Mouse (Mus musculus) liver, embryonic 14.5 days (tissue): Measurements from ENCODE around the gene Cyb561. TPM values are rescaled to one million over a fixed set of nuclear protein-coding genes. Genes with fewer than 3 reads are reported as not detected.

Source experiments
- ATAC-seq: fragments of 200-750 bp; cut with Nextera tagmentation; 2 replicates; pipeline ENCODE4 v1.8.0; 2017; ENCODE audit warnings: moderate number of reproducible peaks, mild to moderate bottlenecking, moderate library complexity; ENCODE audit not compliant: insufficient read depth
- DNase-seq, 3 experiments: peaks; one replicate each; pipeline ENCODE4 v3.0.0-alpha.2; 2012 to 2013; ENCODE audit warnings: low read depth in 3 of 3, low spot score in 3 of 3
- H3K27ac ChIP-seq: fragments of 300-500 bp; sonication (generic); 2 replicates; pipeline ENCODE4 v1.5.1; 2014; ENCODE audit warnings: moderate library complexity, mild to moderate bottlenecking, control low read depth, inconsistent platforms
- H3K27me3 ChIP-seq: fragments of 300-500 bp; sonication (generic); 2 replicates; pipeline ENCODE4 v1.6.1; 2014; ENCODE audit warnings: mild to moderate bottlenecking, low read length, moderate library complexity; ENCODE audit not compliant: control insufficient read depth, insufficient read depth
- H3K36me3 ChIP-seq: fragments of 300-500 bp; sonication (generic); replicated peaks from 2 replicates; pipeline ENCODE4 v1.6.1; 2014; ENCODE audit warnings: low read depth; ENCODE audit not compliant: control insufficient read depth, insufficient read depth
- H3K4me1 ChIP-seq, 2 experiments: fragments of 200-500 bp in 1 of 2; fragments of 300-500 bp in 1 of 2; sonication (generic) in 1 of 2; replicated peaks; 2 replicates each; pipeline ENCODE4 v1.6.1; 2012 to 2014; ENCODE audit warnings: antibody characterized with exemption in 1 of 2, inconsistent platforms in 1 of 2, low read length in 1 of 2; ENCODE audit not compliant: control insufficient read depth in 2 of 2, insufficient read depth in 2 of 2
- H3K4me2 ChIP-seq: fragments of 300-500 bp; sonication (generic); 2 replicates; pipeline ENCODE4 v1.6.1; 2014; ENCODE audit warnings: low read depth, mild to moderate bottlenecking, control low read depth, moderate library complexity
- H3K4me3 ChIP-seq, 2 experiments: fragments of 200-500 bp in 1 of 2; fragments of 300-500 bp in 1 of 2; sonication (generic) in 1 of 2; 2 replicates each; pipeline ENCODE4 v1.5.1; 2012 to 2014; ENCODE audit warnings: low read depth in 2 of 2, low read length in 2 of 2, mild to moderate bottlenecking in 2 of 2, control low read depth in 1 of 2, inconsistent platforms in 1 of 2, moderate library complexity in 1 of 2; ENCODE audit not compliant: insufficient read depth in 1 of 2
- H3K9ac ChIP-seq: fragments of 300-500 bp; sonication (generic); replicated peaks from 2 replicates; pipeline ENCODE4 v1.6.1; 2014; ENCODE audit warnings: mild to moderate bottlenecking, control low read depth, moderate library complexity
- H3K9me3 ChIP-seq: fragments of 300-500 bp; sonication (generic); 2 replicates; pipeline ENCODE4 v1.6.1; 2016; ENCODE audit warnings: low read length, mixed read lengths; ENCODE audit not compliant: control insufficient read depth
- CTCF ChIP-seq: IDR thresholded peaks from 2 replicates; pipeline ENCODE4 v1.5.1; 2016; ENCODE audit warnings: antibody characterized with exemption, low read depth, control low read depth
- EP300 ChIP-seq: IDR thresholded peaks from 2 replicates; pipeline ENCODE4 v1.6.1; 2016; ENCODE audit warnings: antibody characterized with exemption, low read depth
- WGBS: fragments of 180-500 bp; shearing (Covaris S2); extraction: QIAGEN DNeasy Blood & Tissue Kit; methylation state at CpG from one replicate; pipeline ENCODE4 v1.1.7; 2014; ENCODE audit not compliant: insufficient replicate concordance; 5-methylcytosine and 5-hydroxymethylcytosine counted together
- polyA plus RNA-seq, 2 experiments: library from polyadenylated mRNA; depleted of rRNA in 1 of 2; stranded (reverse) in 1 of 2; unstranded in 1 of 2; fragments of >200 nt; fragmentation: Nextera tagmentation in 1 of 2; extraction: Ambion mirVana in 1 of 2; gene quantifications; 2 replicates each; pipeline versions ENCODE4 v1.2.1 to v1.2.3; 2012 to 2014

Gene Cyb561
- polyA plus RNA-seq, 2 experiments = 0.85 to 1.1 TPM

DNA sequence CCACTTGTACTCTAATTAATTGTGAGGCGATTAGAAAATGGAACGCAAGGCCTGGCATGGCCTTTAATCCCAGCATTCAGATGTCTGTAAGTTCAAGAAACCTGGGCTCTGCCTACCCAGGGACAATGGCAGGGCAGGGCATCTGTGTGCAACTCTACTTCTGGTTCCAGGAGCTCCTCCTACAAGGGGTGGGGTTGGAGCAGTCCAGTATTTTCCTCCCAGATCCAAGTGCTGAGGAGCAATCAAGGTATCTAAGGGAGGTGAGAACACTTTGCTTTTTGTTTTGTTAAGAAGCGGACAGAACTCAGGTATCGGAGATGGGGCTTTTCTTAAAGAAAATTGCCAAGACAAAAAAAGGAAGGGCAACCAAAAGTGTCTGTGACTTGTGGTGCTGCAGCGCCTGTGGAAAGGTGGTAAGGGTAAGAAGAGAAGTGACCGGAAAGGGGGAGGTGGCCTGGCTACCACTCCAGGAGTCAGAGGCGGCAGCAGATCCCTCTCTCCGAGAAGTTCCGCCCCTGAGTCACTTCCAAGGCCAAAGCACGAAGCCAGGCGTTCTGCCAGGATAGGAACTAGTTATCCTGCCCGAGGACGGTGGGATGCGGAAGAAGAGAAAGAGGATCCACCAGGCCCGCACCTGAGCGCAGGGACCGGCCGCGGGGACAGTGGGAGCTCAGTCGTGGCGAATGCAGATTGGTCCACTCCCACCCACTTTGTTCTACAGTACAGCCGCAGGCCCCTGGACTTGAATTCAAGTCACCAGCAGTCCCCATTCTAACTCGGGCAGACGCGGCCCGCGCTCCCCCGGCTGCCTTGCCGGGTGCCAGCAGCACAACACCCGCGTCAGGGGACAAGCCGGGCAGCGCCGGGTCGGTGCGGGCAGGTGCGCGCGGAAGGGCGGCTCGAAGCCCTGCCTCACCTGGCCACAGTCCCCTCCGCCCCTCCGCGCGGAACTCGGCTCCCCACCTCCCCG lies 9.7 kb downstream of the Cyb561 start:
- H3K27me3 ChIP-seq = peaks cover 11% of the 10 kb centered on the region
- H3K4me2 ChIP-seq = peak overlapping the region; percentile 88
- TF ChIP-seq EP300 = no peak
- no peak for TF ChIP-seq CTCF
- DNase-seq (no peak), ATAC-seq (no peak)
- H3K36me3 ChIP-seq = no peaks in the 10 kb centered on the region
- H3K27ac ChIP-seq = no peak overlapping the region
- no peaks in the 10 kb centered on the region for H3K9me3 ChIP-seq
- peaks cover 0 to 12% of the 10 kb centered on the region in 2 experiments; a peak in 3 of 4 replicates for H3K4me1 ChIP-seq
- H3K4me3 ChIP-seq = peak overlapping the region; percentile 64 to 67
- peak overlapping the region; percentile 45 for H3K9ac ChIP-seq
- 5% methylated on average over 47 of the region's 47 CpGs for WGBS

DNA sequence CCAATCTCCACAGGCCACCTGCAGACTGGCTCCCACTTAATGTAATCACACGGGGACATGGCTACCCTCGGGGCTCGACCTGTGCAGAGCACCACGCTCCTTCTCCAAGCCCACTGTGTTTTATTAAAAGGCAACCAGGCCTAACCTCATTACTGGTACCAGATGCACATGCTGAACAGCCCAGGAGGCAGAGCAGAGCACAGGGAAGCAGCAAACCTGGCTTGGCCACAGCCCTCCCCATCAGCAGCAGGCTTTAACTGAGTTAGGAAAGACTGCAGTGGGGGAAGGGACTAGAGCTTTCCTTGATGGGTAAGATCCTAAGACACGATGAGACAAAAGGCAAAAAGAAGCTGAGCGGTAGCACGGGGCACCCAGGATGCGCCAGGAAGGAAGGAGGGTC lies 11.2 kb downstream of the Cyb561 start:
- no peak overlapping the region for H3K4me3 ChIP-seq
- DNase-seq (no peak), ATAC-seq (no peak)
- WGBS = 51% methylated on average over 8 of the region's 8 CpGs
- TF ChIP-seq EP300 = no peak
- no peak for TF ChIP-seq CTCF
- peaks cover 0 to 12% of the 10 kb centered on the region in 2 experiments; a peak in 3 of 4 replicates for H3K4me1 ChIP-seq
- H3K4me2 ChIP-seq = no peak overlapping the region
- peaks cover 11% of the 10 kb centered on the region for H3K27me3 ChIP-seq
- no peak overlapping the region for H3K27ac ChIP-seq
- no peaks in the 10 kb centered on the region for H3K9me3 ChIP-seq
- H3K36me3 ChIP-seq = no peaks in the 10 kb centered on the region
- no peak overlapping the region for H3K9ac ChIP-seq

DNA sequence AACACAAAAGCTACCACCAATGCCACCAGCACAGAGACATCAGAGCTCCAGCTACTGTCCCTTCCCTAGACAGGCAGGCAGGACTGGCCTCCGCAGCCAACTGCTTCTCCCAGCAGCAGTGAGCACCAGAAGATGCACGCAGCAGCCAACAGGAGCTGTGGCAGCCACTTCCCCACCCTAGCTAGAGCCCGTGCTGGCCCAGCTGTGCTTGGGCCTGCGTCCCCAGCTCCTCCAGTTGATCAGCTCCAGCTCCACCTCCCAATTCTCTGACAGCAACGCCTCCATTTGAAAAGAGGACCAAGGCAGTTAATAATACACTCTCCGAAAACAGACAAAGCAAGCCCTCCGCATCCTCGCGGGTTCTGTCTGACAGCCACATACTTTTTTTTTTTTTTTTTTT lies 14.4 kb downstream of the Cyb561 start:
- Histone ChIP-seq H3K9ac (no peak overlapping the region), H3K4me1 (0 out of 4 replicates have a peak, but pooled peaks cover 0 to 4% of the 10 kb centered on the region in 2 experiments), H3K27ac (no peak overlapping the region), H3K4me3 (no peak overlapping the region), H3K27me3 (peaks cover 6% of the 10 kb centered on the region), H3K36me3 (no peaks in the 10 kb centered on the region), H3K9me3 (no peaks in the 10 kb centered on the region), H3K4me2 (no peak overlapping the region)
- DNase-seq (no peak), ATAC-seq (no peak)
- no peak for TF ChIP-seq EP300
- TF ChIP-seq CTCF = no peak
- WGBS = 47% methylated on average over 9 of the region's 9 CpGs

DNA sequence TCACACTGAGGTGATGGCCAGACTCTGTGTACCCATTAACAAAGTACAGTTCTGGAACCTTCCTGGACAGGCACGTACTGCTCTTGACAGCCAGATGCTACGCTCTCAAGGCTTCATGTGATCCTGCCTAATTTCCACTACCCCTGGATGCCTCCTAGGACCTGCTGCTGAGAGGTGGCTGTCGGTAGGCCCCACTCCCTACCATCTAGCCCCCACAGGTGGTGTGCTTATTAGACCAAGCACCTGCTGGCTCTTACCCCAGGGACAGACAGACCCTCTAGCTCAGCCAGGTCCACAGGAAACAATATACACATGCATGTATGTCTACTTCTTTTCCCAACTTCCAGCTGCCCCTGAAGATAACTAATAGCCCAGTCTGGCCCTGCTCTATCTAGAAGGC lies 16.2 kb downstream of the Cyb561 start:
- H3K36me3 ChIP-seq = no peaks in the 10 kb centered on the region
- DNase-seq = no peak
- no peak for TF ChIP-seq EP300
- no peak for TF ChIP-seq CTCF
- 64% methylated on average over 3 of the region's 3 CpGs for WGBS
- H3K4me1 ChIP-seq = no peaks in the 10 kb centered on the region
- ATAC-seq = no peak
- no peak overlapping the region for H3K4me3 ChIP-seq
- no peaks in the 10 kb centered on the region; the same call in 1 of the 2 replicates for H3K27me3 ChIP-seq
- no peak overlapping the region for H3K27ac ChIP-seq
- no peak overlapping the region for H3K9ac ChIP-seq
- no peaks in the 10 kb centered on the region for H3K9me3 ChIP-seq
- no peak overlapping the region for H3K4me2 ChIP-seq

DNA sequence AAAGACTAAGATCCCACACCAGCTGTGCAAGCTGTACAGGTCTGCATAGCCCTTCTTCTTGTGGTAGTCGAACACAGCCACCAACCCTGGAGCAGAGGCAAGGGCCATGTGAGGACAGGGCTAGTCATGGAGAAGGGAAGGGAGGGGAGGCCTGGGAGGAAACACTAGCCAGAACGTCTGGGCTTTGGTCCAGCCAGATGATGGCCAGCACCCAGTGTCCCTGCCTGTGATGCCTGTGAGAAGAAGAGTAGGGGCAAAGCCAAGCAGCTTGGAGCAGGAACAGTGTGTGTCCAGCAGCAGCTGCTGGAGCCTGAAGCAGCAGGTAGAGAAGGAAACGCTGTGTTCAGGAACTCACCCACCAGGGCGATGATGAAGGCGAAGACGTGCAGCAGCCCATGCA lies 16.9 kb downstream of the Cyb561 start:
- H3K4me1 ChIP-seq = no peaks in the 10 kb centered on the region
- H3K9me3 ChIP-seq = no peaks in the 10 kb centered on the region
- TF ChIP-seq EP300 (no peak), CTCF (no peak)
- 61% methylated on average over 6 of the region's 6 CpGs for WGBS
- no peaks in the 10 kb centered on the region for H3K36me3 ChIP-seq
- no peak overlapping the region for H3K4me3 ChIP-seq
- no peak overlapping the region for H3K27ac ChIP-seq
- H3K27me3 ChIP-seq = no peaks in the 10 kb centered on the region
- no peak for ATAC-seq
- DNase-seq = no peak
- H3K4me2 ChIP-seq = no peak overlapping the region
- no peak overlapping the region for H3K9ac ChIP-seq
